Mouse (Mus musculus) cerebellum, adult 2 months (tissue): ENCODE results near the gene Tex28. TPM values are rescaled to one million over a fixed set of nuclear protein-coding genes. Genes with fewer than 3 reads are reported as not detected.
"Not testable (repeated sequence)": the region's sequence is repeated elsewhere in the genome, so short reads cannot be mapped to it uniquely, and the experiment has no call there.

Experiments
- DNase-seq, 2 experiments: peaks; one replicate each; pipeline ENCODE4 v3.0.0; 2021
- H3K27ac ChIP-seq: fragments of 200-500 bp; 2 replicates; pipeline ENCODE4 v1.5.1; 2012; ENCODE audit warnings: low read length, control low read depth, inconsistent platforms; ENCODE audit not compliant: insufficient read depth
- H3K27me3 ChIP-seq: fragments of 200-500 bp; 2 replicates; pipeline ENCODE4 v1.6.1; 2012; ENCODE audit warnings: inconsistent platforms, mild to moderate bottlenecking, low read length, moderate library complexity; ENCODE audit not compliant: control insufficient read depth, insufficient read depth
- H3K4me1 ChIP-seq: fragments of 200-500 bp; 2 replicates; pipeline ENCODE4 v1.6.1; 2011; ENCODE audit warnings: low read length; ENCODE audit not compliant: control insufficient read depth, insufficient read depth
- H3K4me3 ChIP-seq: fragments of 200-500 bp; replicated peaks from 2 replicates; pipeline ENCODE3; 2011; ENCODE audit warnings: mild to moderate bottlenecking, low read depth, low read length, control low read depth; ENCODE audit not compliant: insufficient read depth
- CTCF ChIP-seq: fragments of 200-500 bp; IDR thresholded peaks from 2 replicates; pipeline ENCODE4 v1.5.1; 2011; ENCODE audit warnings: low read depth, mild to moderate bottlenecking, control low read depth, low read length, moderate library complexity, borderline replicate concordance; ENCODE audit not compliant: insufficient read depth
- POLR2A ChIP-seq: fragments of 200-500 bp; IDR thresholded peaks from 2 replicates; pipeline ENCODE4 v1.6.1; 2011; ENCODE audit warnings: low read length, control low read depth, borderline replicate concordance; ENCODE audit not compliant: insufficient read depth
- WGBS: fragments of 180-500 bp; shearing (Covaris S2); methylation state at CpG from one replicate; pipeline ENCODE4 v1.1.7; 2018; 5-methylcytosine and 5-hydroxymethylcytosine counted together
- polyA plus RNA-seq: library from polyadenylated mRNA; depleted of rRNA; stranded (reverse); fragments of >200 nt; gene quantifications from 2 replicates; pipeline ENCODE4 v1.2.3, GENCODE M21; 2012; rRNA removed

Tex28 gene
- polyA plus RNA-seq = not detected in 2 replicates

DNA sequence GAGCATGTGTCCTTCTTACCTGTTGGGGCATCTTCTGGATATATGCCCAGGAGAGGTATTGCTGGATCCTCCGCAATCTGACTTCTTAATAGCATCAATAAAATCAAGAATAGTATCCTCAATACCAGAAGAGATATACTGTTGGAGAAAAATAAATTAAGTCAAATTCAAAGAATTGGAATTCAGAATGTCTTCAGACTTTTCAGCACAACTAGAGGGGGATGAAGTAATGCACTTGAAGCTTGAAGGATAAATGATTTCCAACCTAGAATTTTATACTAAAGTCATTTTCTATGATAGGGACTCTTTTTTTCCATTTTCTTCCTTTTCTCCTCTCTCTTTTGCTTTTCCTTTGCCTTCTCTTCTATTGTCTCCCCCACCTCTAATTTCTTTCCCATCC lies at the start of gene Tex28:
Tex28 (minus strand) TSS at position 101 of the 400 bp plus-strand sequence.
- WGBS = 100% methylated on average over 1 of the region's 1 CpGs
- no peaks in the 10 kb centered on the region for H3K27me3 ChIP-seq
- TF ChIP-seq POLR2A (no peak), CTCF (no peak)
- DNase-seq = no peak
- H3K27ac ChIP-seq = no peak within 1 kb of the TSS
- no peak within 1 kb of the TSS for H3K4me3 ChIP-seq
- H3K4me1 ChIP-seq = no peaks in the 10 kb centered on the region

DNA sequence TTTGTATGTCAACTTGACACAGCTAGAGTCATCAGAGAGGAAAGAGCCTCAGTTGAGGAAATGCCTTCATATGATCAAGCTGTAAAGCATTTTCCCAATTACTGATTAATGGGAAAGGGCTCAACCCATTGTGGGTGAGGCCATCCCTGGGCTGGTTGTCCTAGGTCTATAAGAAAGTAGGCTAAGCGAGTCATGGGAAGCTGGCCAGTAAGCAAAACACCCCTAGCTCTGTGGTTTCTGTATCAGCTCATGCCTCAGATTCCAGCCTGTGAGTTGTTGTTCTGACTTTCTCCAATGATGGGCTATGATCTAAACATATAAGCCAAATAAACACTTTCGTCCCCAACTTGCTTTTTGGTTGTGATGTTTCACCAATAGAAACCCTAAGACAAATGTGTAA lies 35.9 kb upstream of the Tex28 start:
- TF ChIP-seq POLR2A (no peak), CTCF (no peak)
- no peak for DNase-seq
- Histone ChIP-seq H3K4me3 (no peak overlapping the region), H3K27ac (no peak overlapping the region), H3K4me1 (no peaks in the 10 kb centered on the region), H3K27me3 (no peaks in the 10 kb centered on the region)
- 93% methylated on average over 2 of the region's 2 CpGs for WGBS

DNA sequence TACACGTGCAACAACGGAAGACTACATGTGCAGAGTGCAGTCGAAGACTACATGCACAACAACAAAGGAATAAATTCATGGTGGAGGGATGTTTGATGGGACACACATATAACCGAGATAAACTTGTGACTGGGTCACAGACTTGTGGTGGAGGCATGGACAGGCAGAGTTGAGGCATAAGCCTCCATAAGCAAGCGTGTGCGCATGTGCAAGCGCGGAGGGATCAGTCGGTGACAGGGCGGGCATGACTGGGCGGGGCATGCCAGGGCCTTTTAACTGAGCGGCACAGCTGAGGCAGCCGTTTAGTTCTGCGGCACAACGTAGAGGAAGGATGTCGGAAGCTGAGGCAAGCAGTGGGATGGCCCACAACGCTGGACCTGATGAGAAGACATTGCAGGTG lies 9.3 kb upstream of the Tex28 start, which contains the start of gene Tktl1:
Tktl1 (plus strand) TSS at position 301 of the 400 bp plus-strand sequence.
- Histone ChIP-seq H3K4me1 (no peaks in the 10 kb centered on the region), H3K4me3 (no peak within 1 kb of the TSS), H3K27me3 (no peaks in the 10 kb centered on the region), H3K27ac (no peak within 1 kb of the TSS)
- TF ChIP-seq POLR2A = no peak
- no peak for TF ChIP-seq CTCF
- DNase-seq = no peak
- WGBS = 86% methylated on average over 17 of the region's 17 CpGs

DNA sequence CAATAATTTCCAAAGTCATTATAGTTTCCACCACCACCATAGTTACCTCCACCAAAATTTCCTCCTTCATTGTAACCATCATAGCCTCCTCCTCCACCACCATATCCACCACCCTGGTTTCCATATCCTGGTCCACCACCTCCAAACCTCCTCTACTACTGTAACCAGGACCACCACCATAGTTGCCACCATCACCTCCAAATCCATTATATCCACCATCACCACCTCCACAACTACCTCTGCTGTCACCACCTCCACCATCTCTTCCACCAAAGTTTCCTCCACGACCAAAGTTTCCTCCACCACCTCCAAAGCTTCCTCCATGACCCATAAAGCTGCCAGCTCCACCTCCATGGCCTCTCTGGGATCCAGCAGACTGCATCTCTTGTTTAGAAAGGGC lies 32.4 kb downstream of the Tex28 start, which contains the start of gene Mecp2:
Mecp2 (minus strand) TSS at position 101 of the 400 bp plus-strand sequence.
- not testable (repeated sequence) for H3K27me3 ChIP-seq, DNase-seq, H3K4me3 ChIP-seq, H3K4me1 ChIP-seq, H3K27ac ChIP-seq
- whole genome bisulfite sequencing = 31% methylated on average over 1 of the region's 1 CpGs

DNA sequence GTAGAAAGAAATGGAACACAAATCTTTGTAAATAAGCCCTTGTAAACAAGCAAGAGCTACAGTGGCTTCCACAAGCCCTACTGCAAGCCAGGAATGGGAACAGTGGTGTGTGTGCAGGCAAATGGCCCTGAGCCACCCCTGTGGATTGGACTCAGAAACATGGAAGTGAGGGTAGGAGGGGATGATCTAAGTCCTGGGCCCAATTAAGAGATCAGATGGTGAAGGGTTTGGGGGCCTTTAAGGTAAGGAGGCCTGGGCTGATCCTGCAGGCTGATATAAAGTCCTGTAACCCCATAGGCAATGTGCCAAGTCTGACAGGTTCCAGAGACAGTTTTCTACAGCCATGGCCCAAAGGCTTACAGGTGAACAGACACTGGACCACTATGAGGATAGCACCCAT lies 40.5 kb downstream of the Tex28 start, which contains the start of gene Opn1mw:
Opn1mw (plus strand) TSS at position 301 of the 400 bp plus-strand sequence.
- no peaks in the 10 kb centered on the region for H3K4me1 ChIP-seq
- no peak for DNase-seq
- H3K27me3 ChIP-seq = no peaks in the 10 kb centered on the region
- no peak within 1 kb of the TSS for H3K4me3 ChIP-seq
- no peak within 1 kb of the TSS for H3K27ac ChIP-seq
- TF ChIP-seq POLR2A (no peak), CTCF (no peak)

DNA sequence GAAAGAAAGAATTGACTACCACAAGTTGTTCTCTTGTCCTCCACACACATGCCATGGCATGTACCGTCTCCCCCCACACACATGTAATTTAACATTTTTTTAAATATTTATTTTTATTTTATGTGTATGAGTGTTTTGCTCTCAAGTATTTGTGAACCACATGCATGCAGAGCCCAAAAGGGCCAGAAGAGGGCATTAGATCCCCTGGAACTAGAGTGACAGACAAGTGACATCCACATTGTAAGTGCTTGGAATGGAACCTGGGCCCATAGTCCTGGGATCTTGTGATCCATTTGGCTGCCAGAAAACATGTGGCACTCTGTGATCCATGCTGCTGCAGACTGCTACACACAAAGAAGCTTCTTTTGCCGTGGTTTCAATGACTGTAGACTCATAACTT lies 42.7 kb downstream of the Tex28 start:
- WGBS = 56% methylated on average over 2 of the region's 2 CpGs

DNA sequence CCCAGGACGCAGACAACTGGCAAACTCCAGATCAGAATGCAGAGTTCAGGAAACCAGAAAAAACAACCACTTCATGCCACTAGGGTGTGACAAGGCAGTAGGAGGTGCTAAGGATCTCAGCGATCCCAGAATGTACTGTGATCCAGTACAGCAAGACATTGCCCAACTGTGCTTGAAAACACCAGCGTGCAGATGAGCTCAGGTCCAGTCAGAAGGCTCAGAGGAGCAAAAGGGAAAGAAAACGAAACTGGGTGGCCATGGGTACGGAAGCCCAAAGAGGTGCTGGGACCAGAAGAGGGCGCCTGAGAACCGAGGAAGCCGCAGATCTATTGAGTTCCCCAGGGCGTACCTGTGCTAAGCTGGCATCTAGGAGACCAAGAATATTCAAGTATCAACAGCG lies 52.1 kb downstream of the Tex28 start:
- WGBS = 8% methylated on average over 10 of the region's 10 CpGs
- Histone ChIP-seq H3K4me3 (peak overlapping the region; percentile 56), H3K4me1 (no peaks in the 10 kb centered on the region), H3K27ac (no peak overlapping the region), H3K27me3 (no peaks in the 10 kb centered on the region)
- TF ChIP-seq POLR2A = no peak
- peak; percentile 58 for TF ChIP-seq CTCF
- DNase-seq = peak; percentile 71 to 72

More for the DNA sequence above, 42.7 kb downstream of the Tex28 start:
- TF ChIP-seq POLR2A (no peak), CTCF (no peak)
- no peaks in the 10 kb centered on the region for H3K27me3 ChIP-seq
- H3K4me3 ChIP-seq = no peak overlapping the region
- H3K27ac ChIP-seq = no peak overlapping the region
- no peak for DNase-seq
- no peaks in the 10 kb centered on the region for H3K4me1 ChIP-seq

DNA sequence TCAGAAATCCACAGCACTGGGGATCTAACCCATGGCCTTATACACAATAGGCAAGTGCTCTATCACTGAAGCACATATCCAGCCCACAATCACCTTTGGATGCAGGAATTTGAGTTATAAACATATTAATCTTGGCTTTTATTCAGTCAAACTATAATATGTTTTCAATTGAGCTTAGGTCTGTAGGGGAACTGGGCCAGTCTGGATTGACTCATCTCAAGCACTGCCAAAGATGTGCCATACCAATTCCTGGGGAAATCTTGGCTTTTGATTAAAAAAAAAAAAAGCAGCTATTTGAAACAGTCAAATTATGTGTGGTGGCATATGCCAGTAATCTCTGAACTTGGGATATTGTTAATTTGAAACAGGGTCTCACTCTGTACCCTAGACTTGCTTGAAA lies 53.6 kb downstream of the Tex28 start:
- TF ChIP-seq CTCF (no peak), POLR2A (no peak)
- Histone ChIP-seq H3K4me1 (no peaks in the 10 kb centered on the region), H3K27ac (no peak overlapping the region), H3K27me3 (no peaks in the 10 kb centered on the region), H3K4me3 (no peak overlapping the region)
- DNase-seq = no peak
